Comparison of ENCODE assay signal across 1 mouse cellular context in genomic region chr7:142394261-142395190, GRCm38 (mm10).
A peak's percentile ranks its signal among the peaks of the same experiment; 100 is the strongest.
TF ChIP-seq lines count a peak whose summit lies in the region.

No protein-coding gene starts in this region.

TF ChIP-seq in MEL, 35 proteins besides CTCF, POLR2A, EP300 and RAD21 (continued from another document):
- no peak for TF ChIP-seq MEF2A (IDR thresholded peaks at IDR 0.05; ENCODE audit: extremely low read depth, insufficient replicate concordance, low read depth, low read length, poor library complexity, severe bottlenecking)
- no peak for TF ChIP-seq ELF1 (IDR thresholded peaks at IDR 0.05; ENCODE audit: low read depth, low read length)
- TF ChIP-seq TAL1 (IDR thresholded peaks at IDR 0.05; ENCODE audit: low read length), result no peak
- no peak for TF ChIP-seq CHD1 (IDR thresholded peaks at IDR 0.05; ENCODE audit: low read depth, low read length)
- no peak for TF ChIP-seq HCFC1 (IDR thresholded peaks at IDR 0.05; ENCODE audit: low read depth, low read length)
- TF ChIP-seq MAZ (IDR thresholded peaks at IDR 0.05; ENCODE audit: low read depth, low read length), result no peak
- TF ChIP-seq NELFE (IDR thresholded peaks at IDR 0.05; ENCODE audit: low read depth, low read length), result 0 out of 2 replicates have a peak, but pooled peaks have one; percentile 17
- no peak for TF ChIP-seq KAT2A (conservative IDR thresholded peaks at IDR 0.05; ENCODE audit: low read depth, low read length)
- no peak for TF ChIP-seq POLR2AphosphoS5 (IDR thresholded peaks at IDR 0.05; ENCODE audit: borderline replicate concordance, low read depth, low read length)
- peak; percentile 58; the same call in 1 of the 2 replicates for TF ChIP-seq MAX (IDR thresholded peaks at IDR 0.05; ENCODE audit: low read length)
- peak; percentile 77 for TF ChIP-seq MYC (IDR thresholded peaks at IDR 0.05; ENCODE audit: low read depth, low read length)
- 0 out of 2 replicates have a peak, but pooled peaks have one; percentile 18 for TF ChIP-seq ZNF384 (IDR thresholded peaks at IDR 0.05; ENCODE audit: low read depth, low read length)
- no peak for TF ChIP-seq ZC3H11A (IDR thresholded peaks at IDR 0.05; ENCODE audit: low read depth, low read length)
- TF ChIP-seq RCOR1 (IDR thresholded peaks at IDR 0.05; ENCODE audit: low read depth, low read length), result no peak
- TF ChIP-seq NRF1 (IDR thresholded peaks at IDR 0.05; ENCODE audit: insufficient read depth, low read depth, low read length, poor library complexity, severe bottlenecking), result no peak
- no peak for TF ChIP-seq USF2 (IDR thresholded peaks at IDR 0.05; ENCODE audit: borderline replicate concordance in 1 of 2, insufficient read depth in 1 of 2, low read depth in 1 of 2, low read length in 2 of 2)
